19 mouse cellular contexts compared by ENCODE assay signal in genomic region chr11:79050781-79051507, GRCm38 (mm10).
DNase-seq lines count a peak whose midpoint lies in the region; ATAC-seq and TF ChIP-seq lines count a peak whose summit lies in the region.
"Had no signal": no experiment of that assay in that cellular context is flagged by ENCODE, and none has a peak within 500 bp of the region (broad histone marks: within the 10 kb centered on the region; RNA-seq: fewer than 3 reads in every experiment).

No protein-coding gene starts in this region.

- H3K4me3 ChIP-seq in erythroblast, embryonic 14.5 days (replicated peaks) = peak overlapping the region; percentile 43
- no peak overlapping the region for H3K4me3 ChIP-seq in hindbrain, embryonic 10.5 days
- no peak overlapping the region for H3K4me3 ChIP-seq in hindbrain, embryonic 12.5 days
- 0 out of 4 replicates have a peak overlapping the region, but pooled peaks have one; percentile 12 to 33 for H3K4me3 ChIP-seq in liver, embryonic 14.5 days (ENCODE audit: insufficient read depth in 1 of 2, low read depth in 2 of 2, low read length in 2 of 2)
- H3K4me3 ChIP-seq: forebrain, embryonic 13.5 days; limb, embryonic 12.5 days; neural tube, embryonic 12.5 days; stomach, embryonic 15.5 days had no signal

- peaks cover 13% of the 10 kb centered on the region for H3K36me3 ChIP-seq in erythroblast, embryonic 14.5 days (ENCODE audit: control insufficient read depth)
- peaks cover 6% of the 10 kb centered on the region for H3K36me3 ChIP-seq in hindbrain, embryonic 10.5 days
- no peaks in the 10 kb centered on the region for H3K36me3 ChIP-seq in hindbrain, embryonic 12.5 days
- H3K36me3 ChIP-seq in liver, embryonic 14.5 days (replicated peaks; ENCODE audit: control insufficient read depth, insufficient read depth, low read depth) = no peaks in the 10 kb centered on the region
- H3K36me3 ChIP-seq: limb, embryonic 12.5 days; neural tube, embryonic 12.5 days had no signal

- peak overlapping the region; percentile 29; the same call in 1 of the 2 replicates for H3K27ac ChIP-seq in hindbrain, embryonic 10.5 days
- H3K27ac ChIP-seq in hindbrain, embryonic 12.5 days = no peak overlapping the region
- peak overlapping the region; percentile 36 for H3K27ac ChIP-seq in liver, embryonic 14.5 days
- H3K27ac ChIP-seq: forebrain, embryonic 13.5 days; limb, embryonic 12.5 days; neural tube, embryonic 12.5 days; stomach, embryonic 15.5 days had no signal

- no peak; the same call in 1 of the 2 replicates for TF ChIP-seq CTCF in liver, embryonic 14.5 days (IDR thresholded peaks at IDR 0.05; ENCODE audit: low read depth)

- H3K27me3 ChIP-seq in erythroblast, embryonic 14.5 days (ENCODE audit: control insufficient read depth) = no peaks in the 10 kb centered on the region; the same call in 1 of the 2 replicates
- no peaks in the 10 kb centered on the region for H3K27me3 ChIP-seq in hindbrain, embryonic 10.5 days (ENCODE audit: insufficient read depth, poor library complexity, severe bottlenecking)
- no peaks in the 10 kb centered on the region for H3K27me3 ChIP-seq in hindbrain, embryonic 12.5 days
- H3K27me3 ChIP-seq in liver, embryonic 14.5 days (ENCODE audit: control insufficient read depth, insufficient read depth, low read length) = no peaks in the 10 kb centered on the region
- H3K27me3 ChIP-seq: forebrain, embryonic 13.5 days; limb, embryonic 12.5 days; neural tube, embryonic 12.5 days; stomach, embryonic 15.5 days had no signal

- ATAC-seq in erythroblast, adult 5-6 weeks (replicated peaks; ENCODE audit: low FRiP score, poor library complexity, severe bottlenecking) = no peak
- no peak for ATAC-seq in hindbrain, embryonic 12.5 days (ENCODE audit: low FRiP score)
- peak; percentile 59 for ATAC-seq in liver, embryonic 14.5 days (ENCODE audit: insufficient read depth)
- ATAC-seq: forebrain, embryonic 13.5 days; lung, postnatal 0 days; midbrain, embryonic 16.5 days had no signal

- H3K4me1 ChIP-seq in erythroblast, embryonic 14.5 days (ENCODE audit: control insufficient read depth) = peaks cover 57% of the 10 kb centered on the region
- H3K4me1 ChIP-seq in hindbrain, embryonic 10.5 days (replicated peaks) = peaks cover 53% of the 10 kb centered on the region
- peaks cover 33% of the 10 kb centered on the region for H3K4me1 ChIP-seq in hindbrain, embryonic 12.5 days
- H3K4me1 ChIP-seq in liver, embryonic 14.5 days (replicated peaks; ENCODE audit: control insufficient read depth in 2 of 2, insufficient read depth in 2 of 2, low read length in 1 of 2) = peaks cover 41 to 50% of the 10 kb centered on the region in 2 experiments

- H3K9me3 ChIP-seq in erythroblast, embryonic 14.5 days (ENCODE audit: control insufficient read depth, low read length) = peaks cover 6% of the 10 kb centered on the region
- H3K9me3 ChIP-seq in hindbrain, embryonic 10.5 days = peaks cover 8% of the 10 kb centered on the region; the same call in 1 of the 2 replicates
- H3K9me3 ChIP-seq in hindbrain, embryonic 12.5 days (replicated peaks) = no peaks in the 10 kb centered on the region; the same call in 1 of the 2 replicates
- no peaks in the 10 kb centered on the region; the same call in 1 of the 2 replicates for H3K9me3 ChIP-seq in liver, embryonic 14.5 days (ENCODE audit: control insufficient read depth, low read length)
- H3K9me3 ChIP-seq: limb, embryonic 12.5 days; neural tube, embryonic 12.5 days; stomach, embryonic 15.5 days had no signal

- no peak overlapping the region for H3K9ac ChIP-seq in hindbrain, embryonic 12.5 days
- H3K9ac ChIP-seq in liver, embryonic 14.5 days (replicated peaks) = peak overlapping the region; percentile 37
- H3K9ac ChIP-seq: forebrain, embryonic 13.5 days; limb, embryonic 12.5 days; neural tube, embryonic 12.5 days; stomach, embryonic 15.5 days had no signal

- DNase-seq in hindbrain, embryonic 10.5 days (ENCODE audit: low spot score) = no peak
- peak in 2 of 3 experiments; percentile 30 to 37 for DNase-seq in liver, embryonic 14.5 days (ENCODE audit: low read depth in 3 of 3, low spot score in 3 of 3)
- DNase-seq in thymus, postnatal 0 days (ENCODE audit: low spot score) = no peak
- no peak for DNase-seq in adrenal gland, postnatal 36 days
- no peak for DNase-seq in lung, postnatal 14 days
- DNase-seq: adrenal gland, postnatal 25 days; cerebellum, postnatal 36 days; kidney, adult 18-20 months; kidney, postnatal 4 days; thymus, postnatal 36 days had no signal

- TF ChIP-seq EP300 in liver, embryonic 14.5 days (IDR thresholded peaks at IDR 0.05; ENCODE audit: low read depth) = no peak

- WGBS in hindbrain, embryonic 10.5 days = 92% methylated on average over 16 of the region's 16 CpGs
- 92% methylated on average over 16 of the region's 16 CpGs for WGBS in hindbrain, embryonic 12.5 days
- WGBS in liver, embryonic 14.5 days (ENCODE audit: insufficient replicate concordance) = 14% methylated on average over 16 of the region's 16 CpGs

- H3K4me2 ChIP-seq in hindbrain, embryonic 12.5 days (replicated peaks) = no peak overlapping the region
- H3K4me2 ChIP-seq in liver, embryonic 14.5 days (ENCODE audit: low read depth) = peak overlapping the region; percentile 70
- H3K4me2 ChIP-seq: forebrain, embryonic 13.5 days; limb, embryonic 12.5 days; neural tube, embryonic 12.5 days; stomach, embryonic 15.5 days had no signal

Comparison
In these comparisons a context has a peak if more than half of its experiments do, and no peak if none do; other contexts are left out.
1. H3K4me3 ChIP-seq: peak in erythroblast, embryonic 14.5 days (single experiment) and liver, embryonic 14.5 days (2 of 2); none in hindbrain, embryonic 10.5 days (single experiment) and hindbrain, embryonic 12.5 days (single experiment).
2. DNase-seq: peak in liver, embryonic 14.5 days (2 of 3); none in hindbrain, embryonic 10.5 days (single experiment), thymus, postnatal 0 days (single experiment), adrenal gland, postnatal 36 days (0 of 2) and lung, postnatal 14 days (single experiment).